Mouse (Mus musculus) ovary, adult 10 weeks (tissue): ENCODE results near the gene Olfr1427. TPM values are rescaled to one million over a fixed set of nuclear protein-coding genes. Genes with fewer than 3 reads are reported as not detected.

Experiments
- polyA plus RNA-seq: library from polyadenylated mRNA; stranded (reverse); fragments of 350-450 nt; fragmentation: Illumina TruSeq; extraction: RNeasy Lipid Tissue Mini Kit (QIAGEN cat#74804); gene quantifications from one replicate; pipeline ENCODE4 v1.2.3, GENCODE M21; 2014

The Olfr1427 gene
- polyA plus RNA-seq: not detected

DNA sequence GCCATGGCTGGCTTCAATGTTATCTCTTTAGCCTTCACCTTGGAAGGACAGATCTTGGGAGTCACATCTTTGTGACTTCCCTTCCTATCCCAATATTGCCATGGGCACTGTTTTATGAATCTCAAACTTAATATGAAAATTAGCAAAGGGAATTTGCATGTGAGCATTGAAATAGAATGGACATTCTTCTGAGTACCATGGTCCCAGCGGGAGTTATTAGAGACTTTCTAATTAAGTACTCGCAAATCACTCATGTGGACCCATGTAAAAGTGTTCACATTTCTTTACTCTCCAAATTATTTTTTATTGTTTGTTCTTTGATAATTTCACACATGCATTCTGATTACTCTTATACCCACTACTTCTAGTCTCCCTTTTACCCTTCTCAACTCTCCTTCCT lies at the start of gene Olfr1427:
Gene Olfr1427 (minus strand): TSS at position 101 of the 400 bp plus-strand sequence.

DNA sequence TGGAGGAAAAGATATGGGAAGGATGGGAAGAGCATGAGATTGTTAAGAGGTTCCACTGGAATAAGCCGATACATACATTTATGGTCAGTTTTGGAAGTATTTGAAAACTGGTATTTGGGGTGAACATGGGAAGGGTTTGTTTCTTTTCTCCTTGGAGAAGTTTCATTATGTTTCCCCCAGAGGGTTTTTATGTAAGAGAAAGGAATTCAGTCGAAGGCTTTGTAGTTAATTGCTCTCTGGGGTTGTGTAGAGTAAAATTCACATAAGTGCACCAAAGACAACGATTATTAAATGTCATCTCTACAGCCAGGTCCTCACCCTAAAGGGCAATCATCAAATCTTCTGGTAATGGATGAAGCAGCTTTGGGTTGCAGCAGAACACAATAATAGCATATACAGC lies 20.0 kb upstream of the Olfr1427 start, which contains the start of gene Olfr76:
Gene Olfr76 (minus strand): TSS at position 101 of the 400 bp plus-strand sequence.

DNA sequence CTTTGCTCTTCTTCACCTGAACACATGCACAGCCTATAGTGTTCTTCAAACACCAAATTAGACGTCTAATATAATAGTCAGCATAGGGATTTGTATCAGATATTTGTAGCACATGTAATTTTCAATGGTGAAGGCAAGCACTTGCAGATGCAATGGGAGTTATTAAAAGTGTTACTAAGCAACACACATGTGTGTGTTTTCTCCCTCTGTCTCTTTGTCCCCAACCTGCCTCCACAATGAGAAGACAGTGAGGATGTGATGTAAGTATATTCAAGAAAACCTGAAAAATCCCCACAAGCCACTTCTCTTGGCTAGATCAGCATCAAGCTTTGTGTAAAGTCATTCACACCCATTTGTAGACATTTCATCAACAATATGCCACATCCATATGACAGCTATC lies 12.7 kb upstream of the Olfr1427 start, which contains the start of gene Olfr1428:
Gene Olfr1428 (minus strand): TSS at position 101 of the 400 bp plus-strand sequence.

DNA sequence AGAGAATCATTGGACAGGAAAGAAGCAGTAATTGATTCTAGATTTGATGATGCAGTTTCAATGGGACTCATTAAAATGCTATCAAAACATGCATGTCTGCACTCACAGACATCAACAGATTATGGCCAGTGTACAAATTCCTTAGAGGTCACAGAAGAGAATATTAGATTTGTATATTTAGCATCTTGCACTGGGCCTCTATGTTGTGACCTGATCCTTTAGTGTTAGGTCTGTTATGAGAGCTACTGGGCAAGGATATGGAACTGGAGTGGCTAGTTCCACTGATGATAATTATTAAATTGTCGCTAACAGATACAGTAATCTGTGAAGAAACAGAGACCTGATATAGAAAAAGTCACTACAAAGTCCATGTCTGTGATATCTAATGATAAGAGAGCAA lies 11.2 kb downstream of the Olfr1427 start, which contains the start of gene Olfr1426:
Gene Olfr1426 (minus strand): TSS at position 101 of the 400 bp plus-strand sequence.

DNA sequence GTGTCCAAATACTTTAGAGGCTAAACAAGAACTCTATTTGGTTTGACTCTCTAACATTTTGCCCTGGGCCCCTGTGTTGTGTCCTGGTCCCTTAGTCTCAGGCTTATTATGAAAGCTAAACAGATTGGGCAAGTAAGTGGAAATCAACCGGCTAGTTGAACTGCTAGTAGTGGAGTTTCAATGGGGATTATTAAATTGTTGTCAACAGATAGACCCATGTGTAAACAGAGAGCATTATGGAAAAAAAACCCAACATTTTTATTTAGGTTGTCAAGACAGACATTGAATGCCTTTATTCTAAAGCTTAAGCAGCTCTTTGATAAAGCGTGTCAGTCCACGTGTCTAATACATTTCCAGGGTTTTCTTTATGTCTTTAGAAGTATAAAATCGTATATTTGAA lies 25.5 kb downstream of the Olfr1427 start, which contains the start of gene Olfr1425:
Gene Olfr1425 (minus strand): TSS at position 101 of the 400 bp plus-strand sequence.

DNA sequence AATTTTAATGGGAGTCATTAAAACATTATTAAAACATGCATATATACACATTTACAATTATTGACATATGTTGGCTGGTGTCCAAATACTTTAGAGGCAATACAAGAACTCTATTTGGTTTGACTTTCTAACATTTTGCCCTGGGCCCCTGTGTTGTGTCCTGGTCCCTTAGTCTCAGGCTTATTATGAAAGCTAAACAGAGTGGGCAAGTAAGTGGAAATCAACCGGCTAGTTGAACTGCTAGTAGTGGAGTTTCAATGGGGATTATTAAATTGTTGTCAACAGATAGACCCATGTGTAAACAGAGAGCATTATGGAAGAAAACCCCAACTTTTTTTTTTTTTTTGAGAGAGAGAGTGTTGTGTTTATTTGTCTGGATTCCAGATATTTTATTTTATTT lies 40.6 kb downstream of the Olfr1427 start, which contains the start of gene Olfr1424:
Gene Olfr1424 (minus strand): TSS at position 101 of the 400 bp plus-strand sequence.

Other genes with a start within 250 kb of the Olfr1427 start
- not detected for gene Olfr1418, start 242.3 kb downstream of the Olfr1427 start, polyA plus RNA-seq
- not detected for gene Olfr1419, start 228.2 kb downstream of the Olfr1427 start, polyA plus RNA-seq
- gene Olfr1420, start 216.8 kb downstream of the Olfr1427 start, polyA plus RNA-seq: not detected
- 52.3 TPM for gene Patl1, start 190.9 kb downstream of the Olfr1427 start, polyA plus RNA-seq
- gene Osbp, start 137.4 kb downstream of the Olfr1427 start, polyA plus RNA-seq: 28.6 TPM
- gene Olfr1423, start 62.0 kb downstream of the Olfr1427 start, polyA plus RNA-seq: not detected
- not detected for gene Olfr1424, start 40.7 kb downstream of the Olfr1427 start, polyA plus RNA-seq
- gene Olfr1425, start 25.6 kb downstream of the Olfr1427 start, polyA plus RNA-seq: not detected
- not detected for gene Olfr1426, start 11.3 kb downstream of the Olfr1427 start, polyA plus RNA-seq
- gene Olfr1428, start 12.6 kb upstream of the Olfr1427 start, polyA plus RNA-seq: not detected
- not detected for gene Olfr76, start 19.9 kb upstream of the Olfr1427 start, polyA plus RNA-seq
- gene Olfr1555-ps1, start 66.8 kb upstream of the Olfr1427 start, polyA plus RNA-seq: not detected
- gene Olfr1431, start 97.3 kb upstream of the Olfr1427 start, polyA plus RNA-seq: not detected
- not detected for gene Olfr1432, start 129.3 kb upstream of the Olfr1427 start, polyA plus RNA-seq
- gene Olfr262, start 138.3 kb upstream of the Olfr1427 start, polyA plus RNA-seq: not detected
- not detected for gene Olfr235, start 157.7 kb upstream of the Olfr1427 start, polyA plus RNA-seq
- not detected for gene Olfr1434, start 176.5 kb upstream of the Olfr1427 start, polyA plus RNA-seq
- not detected for gene Olfr1436, start 195.8 kb upstream of the Olfr1427 start, polyA plus RNA-seq
- gene Olfr1437, start 221.8 kb upstream of the Olfr1427 start, polyA plus RNA-seq: not detected
- gene Olfr1438-ps1, start 232.6 kb upstream of the Olfr1427 start, polyA plus RNA-seq: not detected